Mouse (Mus musculus): ENCODE measurements around the gene Fbf1. TPM values are rescaled to one million over a fixed set of nuclear protein-coding genes. Genes with fewer than 3 reads are reported as not detected.

Fbf1 gene
- polyA plus RNA-seq (2012; fragmentation: generic; extraction: Trizol): 46.9 TPM
- long read RNA-seq, experiment 1, full-length matches to known transcripts: 1 of 18 reads
- long read RNA-seq, experiment 1, partial matches to known transcripts: 10 of 18 reads
- long read RNA-seq, experiment 1, other reads (novel, unspliced or antisense): 7 of 18 reads
- long read RNA-seq, experiment 2, full-length matches to known transcripts: 25 of 155 reads
- long read RNA-seq, experiment 2, partial matches to known transcripts: 48 of 155 reads
- long read RNA-seq, experiment 2, other reads (novel, unspliced or antisense): 82 of 155 reads

DNA sequence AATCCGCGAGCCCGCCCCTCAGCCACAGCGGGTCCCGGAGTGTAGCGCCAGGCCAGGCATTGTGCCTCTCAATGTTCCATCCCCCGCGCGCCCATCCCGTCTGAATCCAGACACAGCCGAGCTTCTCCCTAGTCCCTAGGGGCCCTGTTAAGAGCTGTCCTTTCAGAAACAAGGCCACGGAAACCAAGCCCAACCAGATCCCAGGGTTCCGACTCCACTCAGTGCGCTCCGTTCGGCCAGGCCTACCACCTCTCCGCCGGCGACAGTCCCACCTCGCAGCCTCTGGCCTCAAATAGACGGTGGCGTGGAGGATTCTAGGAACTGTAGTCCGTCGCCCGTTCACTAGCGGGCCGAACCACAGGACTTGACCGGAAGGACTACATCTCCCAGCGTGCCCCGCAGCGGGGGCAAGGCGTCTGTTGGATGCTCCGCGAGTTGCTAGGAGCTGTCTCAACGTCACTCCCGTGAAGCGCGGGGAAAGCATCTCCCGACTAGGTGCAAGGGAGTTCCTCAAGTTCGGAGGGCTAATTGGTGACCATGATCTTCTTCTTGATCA is at the start of gene Fbf1:
Gene Fbf1 (minus strand): TSS at position 283 of the 556 bp plus-strand sequence.
- Histone ChIP-seq H3K4me3 (ENCODE audit: insufficient read depth, poor library complexity, severe bottlenecking) (peak within 1 kb of the TSS; percentile 74), H3ac (ENCODE audit: control insufficient read depth, insufficient read length, low read depth) (peak within 1 kb of the TSS; percentile 90), H3K36me3 (ENCODE audit: control insufficient read depth, insufficient read depth) (peaks cover 33% of the 10 kb centered on the region), H3K79me2 (ENCODE audit: control insufficient read depth, insufficient read depth) (peaks cover 42% of the 10 kb centered on the region), H3K27me3 (ENCODE audit: control insufficient read depth, insufficient read depth, insufficient read length) (no peaks in the 10 kb centered on the region), H3K79me3 (ENCODE audit: low read depth) (peaks cover 13% of the 10 kb centered on the region)
- TF ChIP-seq CTCF (IDR thresholded peaks at IDR 0.05; ENCODE audit: control insufficient read depth, insufficient read depth, insufficient read length): no peak
- no peak for TF ChIP-seq MAX (IDR thresholded peaks at IDR 0.05)
- TF ChIP-seq MYOG (IDR thresholded peaks at IDR 0.05; ENCODE audit: control insufficient read depth, extremely low read depth, insufficient read length): no peak
- no peak for TF ChIP-seq USF1 (IDR thresholded peaks at IDR 0.05; ENCODE audit: low read depth)
- no peak for TF ChIP-seq FOSL1 (IDR thresholded peaks at IDR 0.05; ENCODE audit: insufficient read depth, low read length, poor library complexity, severe bottlenecking)
- no peak for TF ChIP-seq CEBPB (IDR thresholded peaks at IDR 0.05; ENCODE audit: low read depth)
- no peak for TF ChIP-seq MYOD1 (IDR thresholded peaks at IDR 0.05; ENCODE audit: control insufficient read depth, insufficient read length, low read depth)

- H3K4me3 ChIP-seq (ENCODE audit: insufficient read depth, poor library complexity, severe bottlenecking): no peak overlapping the region
- H3ac ChIP-seq (ENCODE audit: control insufficient read depth, insufficient read length, low read depth): no peak overlapping the region
- no peak for TF ChIP-seq FOSL1 (IDR thresholded peaks at IDR 0.05; ENCODE audit: insufficient read depth, low read length, poor library complexity, severe bottlenecking)
- no peaks in the 10 kb centered on the region for H3K27me3 ChIP-seq (ENCODE audit: control insufficient read depth, insufficient read depth, insufficient read length)
- H3K79me2 ChIP-seq (ENCODE audit: control insufficient read depth, insufficient read depth): no peaks in the 10 kb centered on the region
- no peaks in the 10 kb centered on the region for H3K36me3 ChIP-seq (ENCODE audit: control insufficient read depth, insufficient read depth)
- H3K79me3 ChIP-seq (ENCODE audit: low read depth): no peaks in the 10 kb centered on the region
Observed at GRCm38 (mm10) chr11:116216549-116216948, 48.6 kb upstream of the Fbf1 start.

DNA sequence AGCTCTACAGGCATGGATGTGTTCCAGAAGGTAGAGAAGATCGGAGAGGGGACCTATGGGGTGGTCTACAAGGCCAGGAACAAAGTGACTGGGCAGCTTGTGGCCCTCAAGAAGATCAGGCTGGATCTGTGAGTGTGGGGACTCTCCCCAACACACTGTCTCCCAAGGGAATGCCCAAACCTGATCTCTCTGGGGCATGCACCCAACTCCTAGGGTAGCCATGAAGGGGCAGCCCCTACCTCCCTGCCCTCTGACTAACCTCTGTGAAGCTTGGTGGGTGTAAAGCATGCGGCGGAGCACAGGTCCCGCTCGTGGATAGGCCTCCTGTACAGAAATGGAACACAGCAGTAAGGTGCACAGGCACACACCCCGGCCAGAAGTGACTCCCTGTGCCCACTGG is 48.0 kb upstream of the Fbf1 start:
- H3K27me3 ChIP-seq (ENCODE audit: control insufficient read depth, insufficient read depth, insufficient read length): no peaks in the 10 kb centered on the region
- no peak overlapping the region for H3ac ChIP-seq (ENCODE audit: control insufficient read depth, insufficient read length, low read depth)
- TF ChIP-seq MYOD1 (IDR thresholded peaks at IDR 0.05; ENCODE audit: control insufficient read depth, insufficient read length, low read depth) (no peak), FOSL1 (IDR thresholded peaks at IDR 0.05; ENCODE audit: insufficient read depth, low read length, poor library complexity, severe bottlenecking) (no peak), CTCF (IDR thresholded peaks at IDR 0.05; ENCODE audit: control insufficient read depth, insufficient read depth, insufficient read length) (no peak), MAX (IDR thresholded peaks at IDR 0.05) (no peak), MYOG (IDR thresholded peaks at IDR 0.05; ENCODE audit: control insufficient read depth, extremely low read depth, insufficient read length) (no peak), CEBPB (IDR thresholded peaks at IDR 0.05; ENCODE audit: low read depth) (no peak), USF1 (IDR thresholded peaks at IDR 0.05; ENCODE audit: low read depth) (no peak)
- H3K36me3 ChIP-seq (ENCODE audit: control insufficient read depth, insufficient read depth): no peaks in the 10 kb centered on the region
- no peak overlapping the region for H3K4me3 ChIP-seq (ENCODE audit: insufficient read depth, poor library complexity, severe bottlenecking)
- H3K79me3 ChIP-seq (ENCODE audit: low read depth): no peaks in the 10 kb centered on the region
- no peaks in the 10 kb centered on the region for H3K79me2 ChIP-seq (ENCODE audit: control insufficient read depth, insufficient read depth)

- Histone ChIP-seq H3K79me2 (ENCODE audit: control insufficient read depth, insufficient read depth) (no peaks in the 10 kb centered on the region), H3ac (ENCODE audit: control insufficient read depth, insufficient read length, low read depth) (no peak overlapping the region), H3K4me3 (ENCODE audit: insufficient read depth, poor library complexity, severe bottlenecking) (no peak overlapping the region), H3K79me3 (ENCODE audit: low read depth) (no peaks in the 10 kb centered on the region), H3K36me3 (ENCODE audit: control insufficient read depth, insufficient read depth) (no peaks in the 10 kb centered on the region), H3K27me3 (ENCODE audit: control insufficient read depth, insufficient read depth, insufficient read length) (no peaks in the 10 kb centered on the region)
- TF ChIP-seq FOSL1 (IDR thresholded peaks at IDR 0.05; ENCODE audit: insufficient read depth, low read length, poor library complexity, severe bottlenecking) (no peak), CTCF (IDR thresholded peaks at IDR 0.05; ENCODE audit: control insufficient read depth, insufficient read depth, insufficient read length) (peak; percentile 25), USF1 (IDR thresholded peaks at IDR 0.05; ENCODE audit: low read depth) (no peak)
Observed at GRCm38 (mm10) chr11:116215181-116215580, 47.2 kb upstream of the Fbf1 start.

GRCm38 (mm10) chr11:116213877-116214510 is 46.0 kb upstream of the Fbf1 start:
- H3K27me3 ChIP-seq (ENCODE audit: control insufficient read depth, insufficient read depth, insufficient read length): no peaks in the 10 kb centered on the region
- TF ChIP-seq CTCF (IDR thresholded peaks at IDR 0.05; ENCODE audit: control insufficient read depth, insufficient read depth, insufficient read length): no peak
- no peak for TF ChIP-seq MYOG (IDR thresholded peaks at IDR 0.05; ENCODE audit: control insufficient read depth, extremely low read depth, insufficient read length)
- no peak for TF ChIP-seq FOSL1 (IDR thresholded peaks at IDR 0.05; ENCODE audit: insufficient read depth, low read length, poor library complexity, severe bottlenecking)
- TF ChIP-seq MYOD1 (IDR thresholded peaks at IDR 0.05; ENCODE audit: control insufficient read depth, insufficient read length, low read depth): no peak
- no peak for TF ChIP-seq CEBPB (IDR thresholded peaks at IDR 0.05; ENCODE audit: low read depth)
- TF ChIP-seq MAX (IDR thresholded peaks at IDR 0.05): no peak
- no peak for TF ChIP-seq USF1 (IDR thresholded peaks at IDR 0.05; ENCODE audit: low read depth)

More at GRCm38 (mm10) chr11:116213877-116214510, 46.0 kb upstream of the Fbf1 start:
- Histone ChIP-seq H3K79me2 (ENCODE audit: control insufficient read depth, insufficient read depth) (no peaks in the 10 kb centered on the region), H3ac (ENCODE audit: control insufficient read depth, insufficient read length, low read depth) (no peak overlapping the region), H3K36me3 (ENCODE audit: control insufficient read depth, insufficient read depth) (no peaks in the 10 kb centered on the region), H3K79me3 (ENCODE audit: low read depth) (no peaks in the 10 kb centered on the region), H3K4me3 (ENCODE audit: insufficient read depth, poor library complexity, severe bottlenecking) (no peak overlapping the region)
